Mouse (Mus musculus): Measurements from ENCODE around the gene Dchs2.

GRCm38 (mm10) chr3:83138820-83139219 lies 11.1 kb downstream of the Dchs2 start:
- no peak for TF ChIP-seq MAX (IDR thresholded peaks at IDR 0.05)
- no peak for TF ChIP-seq CTCF (IDR thresholded peaks at IDR 0.05; ENCODE audit: control insufficient read depth, insufficient read depth, insufficient read length)
- no peak for TF ChIP-seq MYOG (IDR thresholded peaks at IDR 0.05; ENCODE audit: control insufficient read depth, extremely low read depth, insufficient read length)
- no peak for TF ChIP-seq FOSL1 (IDR thresholded peaks at IDR 0.05; ENCODE audit: insufficient read depth, low read length, poor library complexity, severe bottlenecking)
- TF ChIP-seq MYOD1 (IDR thresholded peaks at IDR 0.05; ENCODE audit: control insufficient read depth, insufficient read length, low read depth) = no peak

Measured in C2C12 (cell line).